ENCODE assay signal across 8 mouse cellular contexts in genomic region chr17:32189850-32190249, GRCm38 (mm10). TPM values are rescaled to one million over a fixed set of nuclear protein-coding genes. Genes with fewer than 3 reads are reported as not detected.
DNase-seq lines count a peak whose midpoint lies in the region; ATAC-seq and TF ChIP-seq lines count a peak whose summit lies in the region.

No protein-coding gene starts in this region.

- H3K4me1 ChIP-seq in lung, embryonic 16.5 days (replicated peaks; ENCODE audit: control insufficient read depth, insufficient read depth, low read length) = peaks cover 14% of the 10 kb centered on the region; the same call in 1 of the 2 replicates
- H3K4me1 ChIP-seq in lung, adult 2 months (ENCODE audit: control insufficient read depth, insufficient read depth, low read length) = peaks cover 5% of the 10 kb centered on the region
- H3K4me1 ChIP-seq in forebrain, embryonic 13.5 days = peaks cover 11% of the 10 kb centered on the region
- H3K4me1 ChIP-seq in liver, embryonic 13.5 days (replicated peaks) = peaks cover 17% of the 10 kb centered on the region
- 0 out of 2 replicates have a peak, but pooled peaks cover 3% of the 10 kb centered on the region for H3K4me1 ChIP-seq in stomach, embryonic 14.5 days (ENCODE audit: control insufficient read depth, insufficient read depth, low read length)

- H3K4me3 ChIP-seq in lung, embryonic 16.5 days (ENCODE audit: low read length) = no peak overlapping the region
- no peak overlapping the region for H3K4me3 ChIP-seq in lung, adult 2 months (replicated peaks; ENCODE audit: extremely low read depth, low read depth, low read length)
- no peak overlapping the region for H3K4me3 ChIP-seq in forebrain, embryonic 13.5 days
- H3K4me3 ChIP-seq in liver, embryonic 13.5 days (replicated peaks) = peak overlapping the region; percentile 35; the same call in 1 of the 2 replicates
- no peak overlapping the region for H3K4me3 ChIP-seq in stomach, embryonic 14.5 days (ENCODE audit: low read depth, low read length)

- no peak for DNase-seq in lung, adult 2 months
- DNase-seq in liver, embryonic 13.5 days = no peak
- DNase-seq in left cerebral cortex, adult 9 months (ENCODE audit: low spot score in 2 of 2) = no peak
- DNase-seq in cerebellum, postnatal 14 days = no peak
- no peak for DNase-seq in gastrocnemius, postnatal 10 days

- H3K9me3 ChIP-seq in lung, embryonic 16.5 days (ENCODE audit: control insufficient read depth, low read length) = no peaks in the 10 kb centered on the region
- no peaks in the 10 kb centered on the region for H3K9me3 ChIP-seq in forebrain, embryonic 13.5 days (replicated peaks)
- H3K9me3 ChIP-seq in liver, embryonic 13.5 days (replicated peaks) = no peaks in the 10 kb centered on the region
- no peaks in the 10 kb centered on the region for H3K9me3 ChIP-seq in stomach, embryonic 14.5 days (ENCODE audit: control insufficient read depth, low read depth, low read length)

- 6% methylated on average over 5 of the region's 5 CpGs for WGBS in lung, embryonic 16.5 days
- 8% methylated on average over 5 of the region's 5 CpGs for WGBS in lung, adult 2 months
- 17% methylated on average over 5 of the region's 5 CpGs for WGBS in forebrain, embryonic 13.5 days
- whole genome bisulfite sequencing in liver, embryonic 13.5 days (ENCODE audit: insufficient replicate concordance) = 5% methylated on average over 5 of the region's 5 CpGs
- WGBS in stomach, embryonic 14.5 days = 5% methylated on average over 5 of the region's 5 CpGs

- TF ChIP-seq POLR2A in lung, adult 2 months (IDR thresholded peaks at IDR 0.05; ENCODE audit: borderline replicate concordance, extremely low read depth, low read depth, low read length) = no peak

- H3K36me3 ChIP-seq in lung, embryonic 16.5 days (ENCODE audit: control insufficient read depth, insufficient read depth, low read length) = no peaks in the 10 kb centered on the region
- no peaks in the 10 kb centered on the region for H3K36me3 ChIP-seq in forebrain, embryonic 13.5 days (ENCODE audit: poor library complexity, severe bottlenecking)
- H3K36me3 ChIP-seq in liver, embryonic 13.5 days = no peaks in the 10 kb centered on the region
- H3K36me3 ChIP-seq in stomach, embryonic 14.5 days (ENCODE audit: control insufficient read depth, insufficient read depth, low read length) = no peaks in the 10 kb centered on the region

- H3K4me2 ChIP-seq in lung, embryonic 16.5 days (ENCODE audit: low read depth, low read length) = peak overlapping the region; percentile 71
- H3K4me2 ChIP-seq in forebrain, embryonic 13.5 days = peak overlapping the region; percentile 70
- peak overlapping the region; percentile 57 for H3K4me2 ChIP-seq in liver, embryonic 13.5 days
- peak overlapping the region; percentile 58 for H3K4me2 ChIP-seq in stomach, embryonic 14.5 days (replicated peaks; ENCODE audit: low read depth, low read length)

- H3K27me3 ChIP-seq in lung, embryonic 16.5 days (ENCODE audit: control insufficient read depth, insufficient read depth, low read depth, low read length) = peaks cover 12% of the 10 kb centered on the region; the same call in 1 of the 2 replicates
- peaks cover 19% of the 10 kb centered on the region for H3K27me3 ChIP-seq in forebrain, embryonic 13.5 days
- H3K27me3 ChIP-seq in liver, embryonic 13.5 days = peaks cover 35% of the 10 kb centered on the region
- H3K27me3 ChIP-seq in stomach, embryonic 14.5 days (ENCODE audit: control insufficient read depth, insufficient read depth, low read length) = no peaks in the 10 kb centered on the region

- no peak overlapping the region for H3K9ac ChIP-seq in lung, embryonic 16.5 days (ENCODE audit: low read length)
- no peak overlapping the region for H3K9ac ChIP-seq in forebrain, embryonic 13.5 days
- H3K9ac ChIP-seq in liver, embryonic 13.5 days = no peak overlapping the region
- H3K9ac ChIP-seq in stomach, embryonic 14.5 days (replicated peaks; ENCODE audit: low read depth, low read length) = no peak overlapping the region

- TF ChIP-seq CTCF in lung, adult 2 months (IDR thresholded peaks at IDR 0.05; ENCODE audit: insufficient read depth, low read length) = no peak

- peak; percentile 51; the same call in 1 of the 2 replicates for ATAC-seq in lung, embryonic 16.5 days (ENCODE audit: low read depth)
- no peak for ATAC-seq in forebrain, embryonic 13.5 days
- no peak for ATAC-seq in liver, embryonic 13.5 days (ENCODE audit: low read depth)
- peak; percentile 62; the same call in 1 of the 2 replicates for ATAC-seq in stomach, embryonic 14.5 days (ENCODE audit: insufficient number of reproducible peaks, insufficient read depth, low FRiP score, low read depth)

- no peak overlapping the region for H3K27ac ChIP-seq in lung, embryonic 16.5 days (ENCODE audit: low read length)
- H3K27ac ChIP-seq in forebrain, embryonic 13.5 days = no peak overlapping the region
- H3K27ac ChIP-seq in liver, embryonic 13.5 days = no peak overlapping the region
- H3K27ac ChIP-seq in stomach, embryonic 14.5 days (ENCODE audit: low read length) = no peak overlapping the region

RNA-seq across cellular contexts. Expression of gene Ephx3, which starts 0.5 kb away (rescaled TPM):
- polyA plus RNA-seq in lung, embryonic 16.5 days (2015; fragmentation: Nextera tagmentation; extraction: Ambion mirVana) = 0.21 and 0.24 TPM in 2 replicates
- 3.3 and 16.6 TPM in 2 replicates for polyA plus RNA-seq in lung, adult 2 months (2012; rRNA removed)
- 0.08 and 0.10 TPM in 2 replicates for polyA plus RNA-seq in forebrain, embryonic 13.5 days (2015; fragmentation: Nextera tagmentation; extraction: Ambion mirVana)
- polyA plus RNA-seq in liver, embryonic 13.5 days (2015; fragmentation: Nextera tagmentation; extraction: Ambion mirVana) = not detected in 2 replicates
- 0.16 and 0.42 TPM in 2 replicates for polyA plus RNA-seq in stomach, embryonic 14.5 days (2014; fragmentation: Nextera tagmentation; extraction: Ambion mirVana)
- total RNA-seq in gastrocnemius, postnatal 10 days (2021) = under 1 TPM; 0.14 to 0.20 TPM

RNA-seq across cellular contexts. Expression of gene Notch3, which starts 23.2 kb away (rescaled TPM):
- 17.1 and 17.3 TPM in 2 replicates for polyA plus RNA-seq in lung, embryonic 16.5 days (2015; fragmentation: Nextera tagmentation; extraction: Ambion mirVana)
- 98.6 and 107 TPM in 2 replicates for polyA plus RNA-seq in lung, adult 2 months (2012; rRNA removed)
- 7.7 and 9.7 TPM in 2 replicates for polyA plus RNA-seq in forebrain, embryonic 13.5 days (2015; fragmentation: Nextera tagmentation; extraction: Ambion mirVana)
- 0.45 and 0.48 TPM in 2 replicates for polyA plus RNA-seq in liver, embryonic 13.5 days (2015; fragmentation: Nextera tagmentation; extraction: Ambion mirVana)
- 21.4 and 22.2 TPM in 2 replicates for polyA plus RNA-seq in stomach, embryonic 14.5 days (2014; fragmentation: Nextera tagmentation; extraction: Ambion mirVana)
- total RNA-seq in gastrocnemius, postnatal 10 days (2021) = 10 to 100 TPM; 39.6 to 47.8 TPM

Comparison
In these comparisons a context has a peak if more than half of its experiments do, and no peak if none do; other contexts are left out.
1. ATAC-seq: peak in lung, embryonic 16.5 days (single experiment) and stomach, embryonic 14.5 days (single experiment); none in forebrain, embryonic 13.5 days (single experiment) and liver, embryonic 13.5 days (single experiment).
2. Peak in every context shown above with its lines, with median percentiles within 50 percentile points of each other: H3K4me2 ChIP-seq.